13 mouse cellular contexts compared by ENCODE assay signal in genomic region chr19:23920220-23920544, GRCm38 (mm10).
DNase-seq lines count a peak whose midpoint lies in the region; ATAC-seq and TF ChIP-seq lines count a peak whose summit lies in the region.
"Had no signal": no experiment of that assay in that cellular context is flagged by ENCODE, and none has a peak within 500 bp of the region (broad histone marks: within the 10 kb centered on the region; RNA-seq: fewer than 3 reads in every experiment).

No protein-coding gene starts in this region.

- H3K4me1 ChIP-seq in midbrain, embryonic 13.5 days (replicated peaks): peaks cover 22% of the 10 kb centered on the region
- no peaks in the 10 kb centered on the region for H3K4me1 ChIP-seq in intestine, postnatal 0 days (replicated peaks; ENCODE audit: control insufficient read depth, insufficient read depth, low read length)
- H3K4me1 ChIP-seq: heart, embryonic 15.5 days had no signal

- H3K4me3 ChIP-seq in midbrain, embryonic 13.5 days (replicated peaks): no peak overlapping the region
- no peak overlapping the region for H3K4me3 ChIP-seq in intestine, postnatal 0 days (ENCODE audit: low read depth, low read length)
- H3K4me3 ChIP-seq: heart, embryonic 15.5 days; myocyte had no signal

- no peak for ATAC-seq in midbrain, embryonic 13.5 days
- no peak for ATAC-seq in intestine, postnatal 0 days
- ATAC-seq in erythroblast, adult 5-6 weeks (replicated peaks; ENCODE audit: low FRiP score, poor library complexity, severe bottlenecking): no peak

- TF ChIP-seq CTCF in intestine, postnatal 0 days (IDR thresholded peaks at IDR 0.05; ENCODE audit: low read depth): no peak

- peak overlapping the region; percentile 30 for H3K27ac ChIP-seq in midbrain, embryonic 13.5 days
- no peak overlapping the region for H3K27ac ChIP-seq in intestine, postnatal 0 days (ENCODE audit: low read depth, low read length)
- H3K27ac ChIP-seq: heart, embryonic 15.5 days had no signal

- H3K9ac ChIP-seq in midbrain, embryonic 13.5 days (replicated peaks): no peak overlapping the region
- H3K9ac ChIP-seq in intestine, postnatal 0 days (ENCODE audit: low read depth, low read length): no peak overlapping the region
- H3K9ac ChIP-seq: heart, embryonic 15.5 days had no signal

- peaks cover 32% of the 10 kb centered on the region for H3K36me3 ChIP-seq in midbrain, embryonic 13.5 days
- no peaks in the 10 kb centered on the region for H3K36me3 ChIP-seq in intestine, postnatal 0 days (ENCODE audit: control insufficient read depth, insufficient read depth)
- H3K36me3 ChIP-seq: heart, embryonic 15.5 days had no signal

- H3K4me2 ChIP-seq in midbrain, embryonic 13.5 days (replicated peaks): no peak overlapping the region
- no peak overlapping the region for H3K4me2 ChIP-seq in intestine, postnatal 0 days (replicated peaks; ENCODE audit: low read depth)
- H3K4me2 ChIP-seq: heart, embryonic 15.5 days; liver, embryonic 11.5 days had no signal

- no peaks in the 10 kb centered on the region for H3K9me3 ChIP-seq in midbrain, embryonic 13.5 days
- no peaks in the 10 kb centered on the region for H3K9me3 ChIP-seq in intestine, postnatal 0 days (ENCODE audit: control insufficient read depth)
- H3K9me3 ChIP-seq: heart, embryonic 15.5 days had no signal

- H3K27me3 ChIP-seq in midbrain, embryonic 13.5 days: no peaks in the 10 kb centered on the region
- H3K27me3 ChIP-seq in intestine, postnatal 0 days (replicated peaks; ENCODE audit: control insufficient read depth, insufficient read depth, low read length): no peaks in the 10 kb centered on the region
- H3K27me3 ChIP-seq: heart, embryonic 15.5 days had no signal

- WGBS in midbrain, embryonic 13.5 days: 44% methylated on average over 8 of the region's 8 CpGs
- WGBS in intestine, postnatal 0 days: 58% methylated on average over 8 of the region's 8 CpGs

- peak; percentile 34 to 35 for DNase-seq in cerebellum, postnatal 10 days
- DNase-seq in cerebellum, adult 9-11 months: no peak
- DNase-seq in right cerebral cortex, adult 18-20 months: peak; percentile 30
- no peak for DNase-seq in right cerebral cortex, postnatal 10 days (ENCODE audit: low spot score in 2 of 2)
- no peak for DNase-seq in layer of hippocampus, adult 8-10 months (ENCODE audit: low spot score in 2 of 2)
- DNase-seq: adrenal gland, postnatal 10 days; kidney, postnatal 25 days had no signal

Comparison
In these comparisons a context has a peak if more than half of its experiments do, and no peak if none do; other contexts are left out.
1. DNase-seq: peak in cerebellum, postnatal 10 days (2 of 2) and right cerebral cortex, adult 18-20 months (single experiment); none in cerebellum, adult 9-11 months (single experiment), right cerebral cortex, postnatal 10 days (0 of 2) and layer of hippocampus, adult 8-10 months (0 of 2).